Mouse (Mus musculus) layer of hippocampus, postnatal 36 days (tissue): ENCODE results near the gene Bace1. TPM values are rescaled to one million over a fixed set of nuclear protein-coding genes. Genes with fewer than 3 reads are reported as not detected.

Experiments
- DNase-seq, 2 experiments: peaks; one replicate each; pipeline ENCODE4 v3.0.0; 2022
- total RNA-seq, 2 experiments: library from RNA; stranded (reverse); gene quantifications; 2 replicates each; pipeline ENCODE4 v1.2.3; 2021

The Bace1 gene
- 10 to 100 TPM; 80.6 to 82.3 TPM for total RNA-seq

DNA sequence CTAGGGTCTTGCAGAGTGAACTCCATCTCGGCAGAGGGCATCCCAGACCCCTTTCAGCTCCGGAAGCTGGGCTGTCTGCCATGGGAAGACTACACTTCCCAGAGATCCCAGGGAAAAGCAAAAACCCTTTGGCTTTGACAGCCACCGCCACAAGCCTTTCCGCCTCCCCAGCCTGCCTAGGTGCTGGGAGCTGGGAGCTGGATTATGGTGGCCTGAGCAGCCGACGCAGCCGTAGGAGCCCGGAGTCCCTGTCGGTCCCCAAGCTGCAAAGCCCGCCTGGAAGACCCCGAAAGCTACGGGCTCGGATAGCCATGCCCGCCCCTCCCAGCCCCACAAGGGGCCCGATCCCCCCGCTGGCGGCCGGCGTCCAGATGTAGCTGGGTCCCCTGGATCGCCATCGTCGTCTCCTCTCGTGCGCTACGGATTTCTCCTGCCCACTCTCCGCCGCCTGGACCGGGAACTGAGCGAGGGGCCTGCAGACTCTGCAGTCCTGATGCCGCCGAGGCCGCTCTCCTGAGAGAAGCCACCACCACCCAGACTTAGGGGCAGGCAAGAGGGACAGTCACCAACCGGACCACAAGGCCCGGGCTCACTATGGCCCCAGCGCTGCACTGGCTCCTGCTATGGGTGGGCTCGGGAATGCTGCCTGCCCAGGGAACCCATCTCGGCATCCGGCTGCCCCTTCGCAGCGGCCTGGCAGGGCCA is at the start of gene Bace1:
Gene Bace1, plus strand, starts transcription at position 147 of the 705 bp plus-strand sequence.
- peak; percentile 86 to 87 for DNase-seq

GRCm38 (mm10) chr9:45791456-45792142 is 46.8 kb upstream of the Bace1 start:
- no peak for DNase-seq

DNA sequence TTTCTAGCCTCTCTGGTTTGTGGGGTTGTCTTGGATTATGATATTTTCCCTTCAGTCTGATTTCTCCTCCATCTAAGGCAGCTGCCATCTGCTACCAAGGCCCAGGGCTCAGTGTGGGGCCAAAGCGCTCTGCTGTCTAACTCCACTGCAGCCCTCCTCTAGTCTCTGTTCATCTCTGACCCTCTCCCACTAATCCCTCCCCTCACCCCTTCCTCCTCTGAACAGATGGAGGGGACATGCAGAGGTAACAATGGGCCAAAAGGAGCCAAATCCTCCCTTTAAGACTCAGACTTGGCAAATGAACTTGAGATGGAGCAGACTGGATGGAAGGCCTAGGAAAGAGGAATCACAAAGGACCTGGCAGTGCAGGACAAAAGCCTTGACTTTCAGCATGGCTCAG is 46.1 kb upstream of the Bace1 start:
- DNase-seq: no peak

GRCm38 (mm10) chr9:45793697-45794096 is 44.7 kb upstream of the Bace1 start:
- DNase-seq: no peak

DNA sequence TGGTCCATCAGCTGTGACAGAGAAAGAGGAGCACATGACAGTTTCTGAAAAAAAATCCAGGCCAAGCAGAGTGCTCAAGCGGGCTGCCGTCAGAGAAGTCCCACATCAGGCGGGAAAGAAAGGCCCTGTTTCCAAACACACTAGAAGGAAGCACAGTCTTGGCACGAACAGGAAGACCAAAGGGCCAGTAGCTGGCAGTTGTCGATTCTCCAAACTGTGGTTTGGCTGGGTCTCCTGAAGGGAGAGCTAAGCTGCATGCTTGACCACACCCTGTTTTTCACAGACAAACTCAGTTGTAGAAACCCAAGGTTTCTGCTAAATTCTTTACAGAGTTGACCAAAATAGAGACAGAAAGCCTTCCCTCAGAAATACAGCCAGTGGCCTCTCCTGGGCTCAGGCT is 42.7 kb upstream of the Bace1 start:
- no peak for DNase-seq

GRCm38 (mm10) chr9:45797271-45797670 is 41.1 kb upstream of the Bace1 start:
- no peak for DNase-seq

- DNase-seq: peak in 1 of 2 experiments; percentile 45
Measured at GRCm38 (mm10) chr9:45798467-45799164, 39.8 kb upstream of the Bace1 start.

- DNase-seq: peak; percentile 46 to 55
Measured at GRCm38 (mm10) chr9:45799402-45799801, 39.0 kb upstream of the Bace1 start.

- DNase-seq: no peak
Measured at GRCm38 (mm10) chr9:45803070-45803774, 35.2 kb upstream of the Bace1 start.

- DNase-seq: no peak
Measured at GRCm38 (mm10) chr9:45806847-45807246, 31.5 kb upstream of the Bace1 start.

- DNase-seq: no peak
Measured at GRCm38 (mm10) chr9:45807337-45807736, 31.0 kb upstream of the Bace1 start.

DNA sequence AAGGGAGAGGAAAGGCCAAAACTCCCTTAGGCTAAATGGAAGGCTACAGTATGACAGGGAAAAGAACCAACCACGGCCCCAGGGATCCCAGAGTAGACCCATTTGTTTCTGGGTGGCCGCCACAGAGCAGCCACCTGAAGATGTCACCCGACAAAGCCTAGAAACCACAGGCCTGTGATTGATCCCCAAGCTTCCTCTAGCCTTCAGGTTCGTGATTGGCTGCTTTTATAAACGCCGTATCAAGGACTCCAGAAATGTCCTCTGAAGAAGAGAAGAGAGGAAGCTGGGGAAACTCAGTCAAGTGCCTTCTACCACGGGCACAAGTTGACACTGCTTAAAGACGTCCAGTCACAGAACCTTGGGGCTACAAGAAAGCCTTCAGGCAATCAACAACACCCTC is 30.6 kb upstream of the Bace1 start:
- no peak for DNase-seq

DNA sequence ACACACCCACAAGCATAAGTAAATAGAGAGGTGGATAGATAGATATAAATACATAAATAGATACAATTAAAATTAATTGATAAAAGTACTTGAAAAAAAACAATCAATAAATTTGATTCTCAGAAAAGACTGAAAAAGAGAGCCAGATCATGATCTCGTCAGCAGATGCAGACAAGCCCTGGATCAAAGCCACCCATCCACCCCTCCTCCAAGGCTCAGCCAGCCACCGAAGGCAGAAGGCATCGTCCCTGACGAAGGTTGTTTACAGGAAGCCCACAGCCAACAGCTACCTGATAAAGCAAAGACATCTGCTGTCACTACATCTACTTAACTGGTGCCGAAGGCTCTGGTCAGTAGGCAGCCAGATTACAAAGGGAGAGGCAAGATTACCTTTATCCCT is 26.4 kb upstream of the Bace1 start:
- no peak for DNase-seq

GRCm38 (mm10) chr9:45815113-45815512 is 23.3 kb upstream of the Bace1 start:
- DNase-seq: peak in 1 of 2 experiments; percentile 38

DNA sequence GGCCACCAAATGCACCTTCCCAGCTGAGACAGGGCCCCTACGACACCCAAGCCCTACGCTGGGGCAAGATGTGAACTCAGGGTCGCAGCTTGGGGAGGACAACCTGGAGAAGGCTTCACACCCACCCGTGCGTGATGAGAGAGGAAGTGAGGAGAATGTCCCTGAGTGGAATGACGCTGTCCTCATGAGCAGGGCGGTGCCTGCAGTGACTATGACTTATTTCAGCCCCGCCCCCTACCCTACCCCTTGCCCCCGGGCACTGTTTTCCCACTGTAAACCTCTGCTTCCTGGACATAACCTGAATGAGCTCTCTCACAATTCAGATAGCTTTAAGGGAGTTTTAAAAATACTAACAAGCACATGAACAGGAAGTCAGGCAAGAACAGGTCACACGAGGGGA is 22.9 kb upstream of the Bace1 start:
- DNase-seq: no peak

- DNase-seq: no peak
Measured at GRCm38 (mm10) chr9:45818406-45819011, 19.9 kb upstream of the Bace1 start.

DNA sequence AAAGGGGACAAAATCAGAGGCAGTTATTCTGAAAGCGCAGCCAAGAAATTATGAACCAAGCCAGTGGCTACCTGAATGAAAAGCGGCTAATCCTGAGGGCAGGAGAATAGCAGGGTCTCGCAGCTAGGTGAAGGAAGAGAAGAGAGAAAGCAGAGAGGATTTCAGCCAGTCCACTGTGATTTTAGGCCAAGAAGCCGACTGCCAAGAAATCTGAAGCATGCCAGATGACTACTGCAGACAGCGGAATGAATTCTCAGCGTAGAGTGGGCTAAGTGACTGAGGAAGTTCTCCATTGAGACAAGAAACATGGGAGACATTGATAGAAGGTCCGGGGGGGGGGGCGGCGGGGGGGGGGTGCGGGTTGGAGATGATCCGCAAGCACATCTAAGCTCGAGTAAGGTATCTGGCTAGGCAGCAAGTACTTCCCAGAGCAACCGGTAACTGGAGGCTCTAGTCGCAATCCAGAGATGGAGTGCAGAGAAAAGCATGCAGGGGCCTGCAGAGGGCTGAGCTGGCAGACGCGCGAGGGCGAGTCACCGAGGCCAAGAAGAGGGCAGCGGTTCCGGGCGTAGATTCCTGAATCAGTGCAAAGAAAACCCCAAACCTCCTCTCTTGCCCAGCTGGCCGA is 10.6 kb upstream of the Bace1 start:
- no peak for DNase-seq

- DNase-seq: peak; percentile 84 to 87
Measured at GRCm38 (mm10) chr9:45828291-45828963, 10.0 kb upstream of the Bace1 start, which contains the start of gene Cep164. TSS of gene Cep164 (minus strand) at chr9:45828691.

DNA sequence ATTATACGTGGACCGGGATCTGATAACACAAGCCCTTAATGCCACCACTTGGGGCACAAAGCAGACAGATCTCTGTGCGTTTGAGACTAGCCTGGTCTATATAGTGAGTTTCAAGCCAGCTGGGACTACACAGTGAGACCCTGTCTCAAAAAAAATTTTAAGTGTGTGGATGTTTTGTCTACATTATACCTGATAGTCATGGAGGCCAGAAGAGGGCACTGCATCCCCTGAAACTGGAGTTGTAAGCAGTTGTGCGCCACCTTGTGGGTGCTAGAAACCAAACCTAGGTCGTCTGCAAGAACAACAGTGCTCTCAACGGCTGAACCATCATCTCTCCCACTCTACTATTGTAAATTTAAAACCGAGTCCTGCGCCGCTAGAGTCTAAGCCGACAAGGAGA is 9.3 kb upstream of the Bace1 start:
- peak; percentile 53 to 62 for DNase-seq

DNA sequence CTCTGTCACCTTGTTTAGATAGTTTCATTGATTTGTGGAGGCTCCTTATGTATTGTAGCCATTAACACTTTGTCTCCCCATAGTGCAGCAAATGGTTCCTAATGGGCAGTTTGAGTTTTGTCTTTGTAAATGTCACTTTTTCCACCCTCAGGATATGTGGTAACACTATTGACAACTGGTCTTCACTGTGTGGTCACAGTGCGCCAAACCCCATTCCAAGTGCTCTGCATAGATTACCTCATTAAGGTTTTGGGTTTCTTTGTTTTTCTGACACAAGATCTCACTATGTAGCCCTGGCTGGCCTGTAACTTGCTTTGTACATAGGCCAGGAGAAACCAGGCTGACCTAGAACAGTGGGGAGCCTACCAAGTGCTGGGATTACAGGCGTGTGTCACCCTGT is 5.5 kb upstream of the Bace1 start:
- DNase-seq: no peak

GRCm38 (mm10) chr9:45833461-45833860 is 4.9 kb upstream of the Bace1 start:
- no peak for DNase-seq
